Mouse (Mus musculus) forebrain, embryonic 12.5 days (tissue): ENCODE results near the gene Gm44965. TPM values are rescaled to one million over a fixed set of nuclear protein-coding genes. Genes with fewer than 3 reads are reported as not detected.

Experiments used
- ATAC-seq: fragments of 200-750 bp; cut with Nextera tagmentation; 2 replicates; pipeline ENCODE4 v1.8.0; 2017; ENCODE audit warnings: moderate TSS enrichment; ENCODE audit not compliant: low FRiP score
- H3K27ac ChIP-seq: fragments of 300-500 bp; sonication (generic); 2 replicates; pipeline ENCODE4 v1.5.1; 2016; ENCODE audit warnings: mild to moderate bottlenecking
- H3K27me3 ChIP-seq: fragments of 300-500 bp; sonication (generic); 2 replicates; pipeline ENCODE4 v1.6.1; 2016; ENCODE audit warnings: mild to moderate bottlenecking
- H3K36me3 ChIP-seq: fragments of 300-500 bp; sonication (generic); replicated peaks from 2 replicates; pipeline ENCODE4 v1.6.1; 2016; ENCODE audit warnings: mild to moderate bottlenecking
- H3K4me1 ChIP-seq: fragments of 300-500 bp; sonication (generic); 2 replicates; pipeline ENCODE4 v1.6.1; 2016
- H3K4me2 ChIP-seq: fragments of 300-500 bp; sonication (generic); 2 replicates; pipeline ENCODE4 v1.6.1; 2016; ENCODE audit warnings: mild to moderate bottlenecking, moderate library complexity
- H3K4me3 ChIP-seq: fragments of 300-500 bp; sonication (generic); replicated peaks from 2 replicates; pipeline ENCODE4 v1.5.1; 2016; ENCODE audit warnings: mild to moderate bottlenecking
- H3K9ac ChIP-seq: fragments of 300-500 bp; sonication (generic); 2 replicates; pipeline ENCODE4 v1.6.1; 2016; ENCODE audit warnings: mild to moderate bottlenecking
- H3K9me3 ChIP-seq: fragments of 300-500 bp; sonication (generic); 2 replicates; pipeline ENCODE4 v1.6.1; 2016
- WGBS: fragments of 180-500 bp; shearing (Covaris S2); methylation state at CpG from one replicate; pipeline ENCODE4 v1.1.7; 2016; 5-methylcytosine and 5-hydroxymethylcytosine counted together
- polyA plus RNA-seq: library from polyadenylated mRNA; unstranded; fragments of >200 nt; fragmentation: Nextera tagmentation; extraction: Ambion mirVana; gene quantifications from 2 replicates; pipeline ENCODE4 v1.2.1, GENCODE M21; 2016

The Gm44965 gene
- polyA plus RNA-seq, 1 experiment from 2014 or later = not detected

- H3K27ac ChIP-seq = no peak overlapping the region
- WGBS = 84% methylated on average over 5 of the region's 5 CpGs
- ATAC-seq = no peak
Observed at GRCm38 (mm10) chr6:48566312-48566711, 27.4 kb upstream of the Gm44965 start.

GRCm38 (mm10) chr6:48568036-48568984 is 25.4 kb upstream of the Gm44965 start:
- no peak overlapping the region for H3K4me2 ChIP-seq
- H3K36me3 ChIP-seq = peaks cover 21% of the 10 kb centered on the region; the same call in 1 of the 2 replicates
- no peak overlapping the region for H3K9ac ChIP-seq
- no peak overlapping the region for H3K27ac ChIP-seq
- no peaks in the 10 kb centered on the region for H3K9me3 ChIP-seq
- no peaks in the 10 kb centered on the region for H3K4me1 ChIP-seq
- no peak for ATAC-seq
- H3K4me3 ChIP-seq = no peak overlapping the region
- no peaks in the 10 kb centered on the region for H3K27me3 ChIP-seq
- WGBS = 90% methylated on average over 21 of the region's 21 CpGs

More at GRCm38 (mm10) chr6:48566312-48566711, 27.4 kb upstream of the Gm44965 start:
- no peak overlapping the region for H3K4me3 ChIP-seq
- H3K36me3 ChIP-seq = peaks cover 21% of the 10 kb centered on the region; the same call in 1 of the 2 replicates
- H3K9ac ChIP-seq = no peak overlapping the region
- no peak overlapping the region for H3K4me2 ChIP-seq
- H3K27me3 ChIP-seq = no peaks in the 10 kb centered on the region
- H3K4me1 ChIP-seq = no peaks in the 10 kb centered on the region
- no peaks in the 10 kb centered on the region for H3K9me3 ChIP-seq

GRCm38 (mm10) chr6:48569065-48569807 is 24.5 kb upstream of the Gm44965 start:
- 82% methylated on average over 8 of the region's 8 CpGs for WGBS
- Histone ChIP-seq H3K4me3 (no peak overlapping the region), H3K27me3 (no peaks in the 10 kb centered on the region), H3K36me3 (peaks cover 18% of the 10 kb centered on the region; the same call in 1 of the 2 replicates), H3K4me1 (no peaks in the 10 kb centered on the region), H3K9me3 (no peaks in the 10 kb centered on the region), H3K27ac (no peak overlapping the region), H3K4me2 (no peak overlapping the region), H3K9ac (no peak overlapping the region)
- ATAC-seq = no peak

- peaks cover 7% of the 10 kb centered on the region; the same call in 1 of the 2 replicates for H3K36me3 ChIP-seq
- no peak overlapping the region for H3K9ac ChIP-seq
- H3K9me3 ChIP-seq = no peaks in the 10 kb centered on the region
- H3K4me3 ChIP-seq = no peak overlapping the region
- no peak overlapping the region for H3K27ac ChIP-seq
- ATAC-seq = no peak
- H3K4me2 ChIP-seq = no peak overlapping the region
- no peaks in the 10 kb centered on the region for H3K27me3 ChIP-seq
- H3K4me1 ChIP-seq = no peaks in the 10 kb centered on the region
- WGBS = 90% methylated on average over 5 of the region's 5 CpGs
Observed at GRCm38 (mm10) chr6:48572014-48572413, 21.7 kb upstream of the Gm44965 start.

GRCm38 (mm10) chr6:48572572-48573061 is 21.1 kb upstream of the Gm44965 start, which contains the start of gene Rarres2:
Gene Rarres2 (minus strand): TSS chr6:48572789.
- ATAC-seq = no peak
- H3K4me1 ChIP-seq = no peaks in the 10 kb centered on the region
- peaks cover 7% of the 10 kb centered on the region; the same call in 1 of the 2 replicates for H3K36me3 ChIP-seq
- no peak within 1 kb of the TSS for H3K4me3 ChIP-seq
- H3K4me2 ChIP-seq = no peak within 1 kb of the TSS
- no peak within 1 kb of the TSS for H3K9ac ChIP-seq
- no peaks in the 10 kb centered on the region for H3K9me3 ChIP-seq
- H3K27ac ChIP-seq = no peak within 1 kb of the TSS
- WGBS = 46% methylated on average over 6 of the region's 6 CpGs
- no peaks in the 10 kb centered on the region for H3K27me3 ChIP-seq

GRCm38 (mm10) chr6:48573280-48573679 is 20.5 kb upstream of the Gm44965 start:
- 79% methylated on average over 10 of the region's 10 CpGs for WGBS
- no peak for ATAC-seq
- no peaks in the 10 kb centered on the region for H3K4me1 ChIP-seq

GRCm38 (mm10) chr6:48573981-48574380 is 19.8 kb upstream of the Gm44965 start:
- no peaks in the 10 kb centered on the region for H3K9me3 ChIP-seq
- H3K27me3 ChIP-seq = no peaks in the 10 kb centered on the region
- no peaks in the 10 kb centered on the region; the same call in 1 of the 2 replicates for H3K36me3 ChIP-seq
- no peak overlapping the region for H3K4me2 ChIP-seq
- no peak overlapping the region for H3K4me3 ChIP-seq
- ATAC-seq = no peak
- no peaks in the 10 kb centered on the region for H3K4me1 ChIP-seq
- H3K9ac ChIP-seq = no peak overlapping the region
- WGBS = 82% methylated on average over 3 of the region's 3 CpGs
- no peak overlapping the region for H3K27ac ChIP-seq

More at GRCm38 (mm10) chr6:48573280-48573679, 20.5 kb upstream of the Gm44965 start:
- H3K4me3 ChIP-seq = no peak overlapping the region
- peaks cover 5% of the 10 kb centered on the region; the same call in 1 of the 2 replicates for H3K36me3 ChIP-seq
- H3K9ac ChIP-seq = no peak overlapping the region
- H3K27ac ChIP-seq = no peak overlapping the region
- no peak overlapping the region for H3K4me2 ChIP-seq
- H3K9me3 ChIP-seq = no peaks in the 10 kb centered on the region
- H3K27me3 ChIP-seq = no peaks in the 10 kb centered on the region

GRCm38 (mm10) chr6:48578736-48579135 is 15.0 kb upstream of the Gm44965 start:
- Histone ChIP-seq H3K4me3 (no peak overlapping the region), H3K9ac (no peak overlapping the region), H3K27ac (no peak overlapping the region), H3K4me1 (no peaks in the 10 kb centered on the region), H3K36me3 (no peaks in the 10 kb centered on the region), H3K9me3 (no peaks in the 10 kb centered on the region), H3K27me3 (no peaks in the 10 kb centered on the region), H3K4me2 (no peak overlapping the region)
- 75% methylated on average over 5 of the region's 5 CpGs for WGBS
- ATAC-seq = no peak

GRCm38 (mm10) chr6:48579215-48579648 is 14.5 kb upstream of the Gm44965 start:
- no peaks in the 10 kb centered on the region for H3K9me3 ChIP-seq
- no peaks in the 10 kb centered on the region for H3K27me3 ChIP-seq
- no peaks in the 10 kb centered on the region for H3K36me3 ChIP-seq
- no peak overlapping the region for H3K27ac ChIP-seq
- 52% methylated on average over 5 of the region's 5 CpGs for WGBS
- no peak for ATAC-seq
- H3K4me2 ChIP-seq = no peak overlapping the region
- H3K4me1 ChIP-seq = no peaks in the 10 kb centered on the region
- H3K4me3 ChIP-seq = no peak overlapping the region
- H3K9ac ChIP-seq = no peak overlapping the region

- no peak overlapping the region for H3K9ac ChIP-seq
- WGBS = 32% methylated on average over 3 of the region's 3 CpGs
- no peaks in the 10 kb centered on the region for H3K36me3 ChIP-seq
- no peak overlapping the region for H3K4me2 ChIP-seq
- H3K4me3 ChIP-seq = no peak overlapping the region
- H3K27ac ChIP-seq = no peak overlapping the region
- H3K27me3 ChIP-seq = no peaks in the 10 kb centered on the region
- H3K9me3 ChIP-seq = no peaks in the 10 kb centered on the region
- H3K4me1 ChIP-seq = no peaks in the 10 kb centered on the region
- ATAC-seq = no peak
Observed at GRCm38 (mm10) chr6:48581257-48581656, 12.5 kb upstream of the Gm44965 start.

GRCm38 (mm10) chr6:48582037-48582436 is 11.7 kb upstream of the Gm44965 start:
- no peak overlapping the region for H3K27ac ChIP-seq
- no peaks in the 10 kb centered on the region for H3K36me3 ChIP-seq
- no peak overlapping the region for H3K9ac ChIP-seq
- no peaks in the 10 kb centered on the region for H3K9me3 ChIP-seq
- no peaks in the 10 kb centered on the region for H3K27me3 ChIP-seq
- no peak for ATAC-seq
- WGBS = 70% methylated on average over 3 of the region's 3 CpGs
- no peak overlapping the region for H3K4me3 ChIP-seq
- H3K4me1 ChIP-seq = no peaks in the 10 kb centered on the region
- no peak overlapping the region for H3K4me2 ChIP-seq

GRCm38 (mm10) chr6:48589194-48589750 is 4.5 kb upstream of the Gm44965 start, which contains the start of gene Gm45021:
Gene Gm45021 (plus strand): TSS chr6:48589610.
- Histone ChIP-seq H3K4me3 (no peak within 1 kb of the TSS), H3K27ac (no peak within 1 kb of the TSS), H3K9me3 (no peaks in the 10 kb centered on the region), H3K9ac (no peak within 1 kb of the TSS), H3K4me1 (peaks cover 7% of the 10 kb centered on the region), H3K4me2 (no peak within 1 kb of the TSS), H3K36me3 (no peaks in the 10 kb centered on the region), H3K27me3 (no peaks in the 10 kb centered on the region)
- no peak for ATAC-seq
- WGBS = 78% methylated on average over 6 of the region's 6 CpGs
